Mouse (Mus musculus) neural tube, embryonic 11.5 days (tissue): Measurements from ENCODE around the gene Cxcr2. TPM values are rescaled to one million over a fixed set of nuclear protein-coding genes. Genes with fewer than 3 reads are reported as not detected.
"Not testable (repeated sequence)": the region's sequence is repeated elsewhere in the genome, so short reads cannot be mapped to it uniquely, and the experiment has no call there.

Experiments
- ATAC-seq: fragments of 200-750 bp; cut with Nextera tagmentation; 2 replicates; pipeline ENCODE4 v1.8.0; 2017; ENCODE audit warnings: moderate number of reproducible peaks, mild to moderate bottlenecking, moderate TSS enrichment, moderate library complexity; ENCODE audit not compliant: insufficient read depth, low FRiP score, low TSS enrichment
- DNase-seq: peaks from one replicate; pipeline ENCODE4 v3.0.0-alpha.2; 2015; ENCODE audit warnings: low spot score
- H3K27ac ChIP-seq: fragments of 300-500 bp; sonication (generic); 2 replicates; pipeline ENCODE4 v1.5.1; 2014; ENCODE audit warnings: low read depth, mild to moderate bottlenecking, low read length
- H3K27me3 ChIP-seq: fragments of 300-500 bp; sonication (generic); 2 replicates; pipeline ENCODE4 v1.6.1; 2014; ENCODE audit warnings: mild to moderate bottlenecking, low read length, mixed read lengths; ENCODE audit not compliant: control insufficient read depth, insufficient read depth
- H3K36me3 ChIP-seq: fragments of 300-500 bp; sonication (generic); 2 replicates; pipeline ENCODE4 v1.6.1; 2014; ENCODE audit warnings: mild to moderate bottlenecking, low read length, moderate library complexity, mixed read lengths; ENCODE audit not compliant: control insufficient read depth, insufficient read depth
- H3K4me1 ChIP-seq: fragments of 300-500 bp; sonication (generic); 2 replicates; pipeline ENCODE4 v1.6.1; 2014; ENCODE audit warnings: low read length, mixed read lengths; ENCODE audit not compliant: control insufficient read depth, insufficient read depth
- H3K4me2 ChIP-seq: fragments of 300-500 bp; sonication (generic); 2 replicates; pipeline ENCODE4 v1.6.1; 2014; ENCODE audit warnings: low read depth, mild to moderate bottlenecking, moderate library complexity
- H3K4me3 ChIP-seq: fragments of 300-500 bp; sonication (generic); 2 replicates; pipeline ENCODE4 v1.5.1; 2014; ENCODE audit warnings: low read depth, low read length
- H3K9ac ChIP-seq: fragments of 300-500 bp; sonication (generic); 2 replicates; pipeline ENCODE4 v1.6.1; 2014; ENCODE audit warnings: mild to moderate bottlenecking, low read length
- H3K9me3 ChIP-seq: fragments of 300-500 bp; sonication (generic); 2 replicates; pipeline ENCODE4 v1.6.1; 2016; ENCODE audit warnings: low read length; ENCODE audit not compliant: control insufficient read depth
- WGBS: fragments of 180-500 bp; shearing (Covaris S2); extraction: QIAGEN DNeasy Blood & Tissue Kit; methylation state at CpG from one replicate; pipeline ENCODE4 v1.1.7; 2014; 5-methylcytosine and 5-hydroxymethylcytosine counted together
- polyA plus RNA-seq: library from polyadenylated mRNA; unstranded; fragments of >200 nt; fragmentation: Nextera tagmentation; extraction: Ambion mirVana; gene quantifications from 2 replicates; pipeline ENCODE4 v1.2.1, GENCODE M21; 2014

Gene Cxcr2
- polyA plus RNA-seq, 1 experiment from 2014 or later, result 0.24 TPM

GRCm38 (mm10) chr1:74151091-74151490 is 2.7 kb upstream of the Cxcr2 start:
- H3K27me3 ChIP-seq, result no peaks in the 10 kb centered on the region
- no peaks in the 10 kb centered on the region for H3K9me3 ChIP-seq
- H3K4me3 ChIP-seq, result no peak overlapping the region
- H3K4me2 ChIP-seq, result no peak overlapping the region
- no peak overlapping the region for H3K27ac ChIP-seq
- DNase-seq, result no peak
- H3K4me1 ChIP-seq, result no peaks in the 10 kb centered on the region
- H3K9ac ChIP-seq, result no peak overlapping the region
- ATAC-seq, result no peak
- WGBS, result 86% methylated on average over 3 of the region's 3 CpGs
- H3K36me3 ChIP-seq, result no peaks in the 10 kb centered on the region

GRCm38 (mm10) chr1:74155435-74156012 is 1.7 kb downstream of the Cxcr2 start:
- H3K9ac ChIP-seq, result no peak overlapping the region
- H3K36me3 ChIP-seq, result no peaks in the 10 kb centered on the region
- H3K4me3 ChIP-seq, result no peak overlapping the region
- ATAC-seq (no peak), DNase-seq (no peak)
- 95% methylated on average over 6 of the region's 6 CpGs for WGBS
- no peaks in the 10 kb centered on the region for H3K27me3 ChIP-seq
- H3K4me2 ChIP-seq, result no peak overlapping the region
- H3K4me1 ChIP-seq, result no peaks in the 10 kb centered on the region
- H3K9me3 ChIP-seq, result no peaks in the 10 kb centered on the region
- H3K27ac ChIP-seq, result no peak overlapping the region

GRCm38 (mm10) chr1:74156381-74156910 is 2.7 kb downstream of the Cxcr2 start:
- H3K9ac ChIP-seq, result no peak overlapping the region
- no peaks in the 10 kb centered on the region for H3K27me3 ChIP-seq
- no peaks in the 10 kb centered on the region for H3K36me3 ChIP-seq
- H3K9me3 ChIP-seq, result no peaks in the 10 kb centered on the region
- H3K4me1 ChIP-seq, result no peaks in the 10 kb centered on the region
- H3K27ac ChIP-seq, result no peak overlapping the region
- H3K4me3 ChIP-seq, result no peak overlapping the region
- no peak overlapping the region for H3K4me2 ChIP-seq
- ATAC-seq (no peak), DNase-seq (no peak)
- WGBS, result 90% methylated on average over 14 of the region's 14 CpGs

- not testable (repeated sequence) for H3K9ac ChIP-seq, H3K27ac ChIP-seq, H3K36me3 ChIP-seq, H3K4me2 ChIP-seq, H3K4me3 ChIP-seq, H3K4me1 ChIP-seq, ATAC-seq, DNase-seq, H3K27me3 ChIP-seq, H3K9me3 ChIP-seq
- WGBS, result 75% methylated on average over 4 of the region's 5 CpGs
Observed at GRCm38 (mm10) chr1:74159613-74160012, 5.8 kb downstream of the Cxcr2 start.

DNA sequence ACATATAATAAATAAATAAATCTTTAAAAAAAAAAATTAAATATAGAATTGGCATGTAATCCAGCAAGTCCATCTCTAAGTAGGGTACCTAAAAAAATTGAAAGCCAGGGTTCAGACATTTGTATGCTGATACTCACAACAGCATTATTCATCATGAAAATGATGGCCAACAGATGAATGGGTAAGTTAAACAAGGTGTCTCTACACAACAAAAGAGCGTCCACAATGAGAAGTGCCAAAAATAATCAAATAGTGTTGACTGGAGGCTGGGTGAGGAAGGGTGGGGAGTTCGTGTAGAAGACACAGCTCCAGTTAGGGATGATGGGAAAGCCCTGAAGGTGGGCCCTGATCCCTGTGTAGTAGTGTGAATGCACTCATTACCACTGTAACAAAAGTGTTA is 6.2 kb downstream of the Cxcr2 start:
- WGBS, result 76% methylated on average over 2 of the region's 2 CpGs
- DNase-seq, result no peak
- H3K36me3 ChIP-seq, result no peaks in the 10 kb centered on the region

GRCm38 (mm10) chr1:74167136-74167535 is 13.3 kb downstream of the Cxcr2 start:
- 76% methylated on average over 5 of the region's 5 CpGs for WGBS
- no peak overlapping the region for H3K4me2 ChIP-seq
- ATAC-seq (no peak), DNase-seq (no peak)
- H3K27me3 ChIP-seq, result no peaks in the 10 kb centered on the region
- no peaks in the 10 kb centered on the region for H3K9me3 ChIP-seq
- no peaks in the 10 kb centered on the region for H3K4me1 ChIP-seq
- no peak overlapping the region for H3K4me3 ChIP-seq
- H3K9ac ChIP-seq, result no peak overlapping the region
- no peak overlapping the region for H3K27ac ChIP-seq
- no peaks in the 10 kb centered on the region for H3K36me3 ChIP-seq

More for the DNA sequence above, 6.2 kb downstream of the Cxcr2 start:
- H3K9me3 ChIP-seq, result no peaks in the 10 kb centered on the region
- H3K27me3 ChIP-seq, result no peaks in the 10 kb centered on the region
- no peak overlapping the region for H3K4me3 ChIP-seq
- no peak overlapping the region for H3K4me2 ChIP-seq
- H3K4me1 ChIP-seq, result no peaks in the 10 kb centered on the region
- no peak for ATAC-seq
- H3K9ac ChIP-seq, result no peak overlapping the region
- H3K27ac ChIP-seq, result no peak overlapping the region

GRCm38 (mm10) chr1:74169721-74170120 is 15.9 kb downstream of the Cxcr2 start:
- Histone ChIP-seq H3K4me1 (no peaks in the 10 kb centered on the region), H3K36me3 (no peaks in the 10 kb centered on the region), H3K9ac (no peak overlapping the region), H3K27me3 (no peaks in the 10 kb centered on the region), H3K4me2 (no peak overlapping the region), H3K9me3 (no peaks in the 10 kb centered on the region), H3K27ac (no peak overlapping the region), H3K4me3 (no peak overlapping the region)
- no peak for DNase-seq
- 90% methylated on average over 3 of the region's 3 CpGs for whole genome bisulfite sequencing
- ATAC-seq, result no peak

DNA sequence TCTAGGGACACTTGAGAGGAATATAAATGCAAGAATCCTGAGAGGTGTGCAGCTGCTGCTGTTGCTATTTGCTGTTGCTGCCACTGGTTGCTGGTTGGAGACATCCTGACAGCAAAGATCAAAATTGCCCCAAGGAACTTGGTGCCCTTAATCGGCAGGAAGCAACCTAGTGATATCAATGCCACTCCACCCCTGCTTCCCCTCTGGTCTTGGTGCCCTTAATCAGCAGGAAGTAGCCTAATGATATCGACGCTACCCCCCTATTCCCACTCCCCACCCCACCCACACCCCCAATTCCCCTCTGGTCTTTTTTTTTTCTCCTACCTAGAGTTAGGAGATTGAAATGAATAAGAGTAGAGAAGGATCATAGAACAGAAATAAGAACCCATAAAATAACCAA is 18.9 kb downstream of the Cxcr2 start:
- H3K4me2 ChIP-seq, result no peak overlapping the region
- 92% methylated on average over 3 of the region's 3 CpGs for WGBS
- no peaks in the 10 kb centered on the region for H3K36me3 ChIP-seq
- ATAC-seq, result no peak
- H3K27ac ChIP-seq, result no peak overlapping the region
- H3K4me1 ChIP-seq, result no peaks in the 10 kb centered on the region
- H3K27me3 ChIP-seq, result no peaks in the 10 kb centered on the region
- DNase-seq, result no peak
- H3K4me3 ChIP-seq, result no peak overlapping the region
- no peak overlapping the region for H3K9ac ChIP-seq
- H3K9me3 ChIP-seq, result no peaks in the 10 kb centered on the region

- no peaks in the 10 kb centered on the region for H3K4me1 ChIP-seq
- ATAC-seq (no peak), DNase-seq (no peak)
- H3K27ac ChIP-seq, result no peak overlapping the region
- no peak overlapping the region for H3K9ac ChIP-seq
- 81% methylated on average over 4 of the region's 4 CpGs for WGBS
- no peaks in the 10 kb centered on the region for H3K9me3 ChIP-seq
- no peaks in the 10 kb centered on the region for H3K27me3 ChIP-seq
- H3K36me3 ChIP-seq, result no peaks in the 10 kb centered on the region
- no peak overlapping the region for H3K4me2 ChIP-seq
- H3K4me3 ChIP-seq, result no peak overlapping the region
Observed at GRCm38 (mm10) chr1:74175731-74176130, 21.9 kb downstream of the Cxcr2 start.
